Mouse (Mus musculus) liver, embryonic 14.5 days (tissue): ENCODE results near the gene Tchp.
A peak's percentile ranks its signal among the peaks of the same experiment; 100 is the strongest.

ENCODE experiments used
- CTCF ChIP-seq: IDR thresholded peaks from 2 replicates; pipeline ENCODE4 v1.5.1; 2016; ENCODE audit warnings: antibody characterized with exemption, low read depth, control low read depth
- EP300 ChIP-seq: IDR thresholded peaks from 2 replicates; pipeline ENCODE4 v1.6.1; 2016; ENCODE audit warnings: antibody characterized with exemption, low read depth

GRCm38 (mm10) chr5:114667228-114667856, 40.2 kb upstream of the Tchp start:
- TF ChIP-seq EP300 (no peak), CTCF (peak; percentile 100)
